Mouse (Mus musculus) kidney, embryonic 15.5 days (tissue): ENCODE results near the gene Lcn8. TPM values are rescaled to one million over a fixed set of nuclear protein-coding genes. Genes with fewer than 3 reads are reported as not detected.

Experiments
- ATAC-seq: fragments of 200-750 bp; cut with Nextera tagmentation; replicated peaks from 2 replicates; pipeline ENCODE4 v1.8.0; 2017; ENCODE audit warnings: moderate TSS enrichment; ENCODE audit not compliant: low FRiP score
- H3K27ac ChIP-seq: fragments of 300-500 bp; sonication (generic); 2 replicates; pipeline ENCODE4 v1.5.1; 2015; ENCODE audit warnings: mild to moderate bottlenecking, inconsistent platforms
- H3K27me3 ChIP-seq: fragments of 300-500 bp; sonication (generic); 2 replicates; pipeline ENCODE4 v1.6.1; 2015; ENCODE audit warnings: inconsistent platforms
- H3K36me3 ChIP-seq: fragments of 300-500 bp; sonication (generic); 2 replicates; pipeline ENCODE4 v1.6.1; 2015; ENCODE audit warnings: inconsistent platforms
- H3K4me1 ChIP-seq: fragments of 300-500 bp; sonication (generic); 2 replicates; pipeline ENCODE4 v1.6.1; 2015; ENCODE audit warnings: inconsistent platforms
- H3K4me2 ChIP-seq: fragments of 300-500 bp; sonication (generic); 2 replicates; pipeline ENCODE4 v1.6.1; 2015; ENCODE audit warnings: moderate library complexity, mild to moderate bottlenecking, inconsistent platforms
- H3K4me3 ChIP-seq: fragments of 300-500 bp; sonication (generic); replicated peaks from 2 replicates; pipeline ENCODE4 v1.5.1; 2015; ENCODE audit warnings: mild to moderate bottlenecking, inconsistent platforms
- H3K9ac ChIP-seq: fragments of 300-500 bp; sonication (generic); 2 replicates; pipeline ENCODE4 v1.6.1; 2015; ENCODE audit warnings: mild to moderate bottlenecking, inconsistent platforms
- H3K9me3 ChIP-seq: fragments of 300-500 bp; sonication (generic); replicated peaks from 2 replicates; pipeline ENCODE4 v1.6.1; 2016; ENCODE audit warnings: inconsistent platforms
- WGBS: fragments of 180-500 bp; shearing (Covaris S2); methylation state at CpG from one replicate; pipeline ENCODE4 v1.1.7; 2015; ENCODE audit warnings: mixed read lengths; 5-methylcytosine and 5-hydroxymethylcytosine counted together
- polyA plus RNA-seq: library from polyadenylated mRNA; unstranded; fragments of >200 nt; fragmentation: Nextera tagmentation; extraction: Ambion mirVana; gene quantifications from 2 replicates; pipeline ENCODE4 v1.2.1, GENCODE M21; 2015

Lcn8 gene
- polyA plus RNA-seq, 1 experiment from 2014 or later: not detected

DNA sequence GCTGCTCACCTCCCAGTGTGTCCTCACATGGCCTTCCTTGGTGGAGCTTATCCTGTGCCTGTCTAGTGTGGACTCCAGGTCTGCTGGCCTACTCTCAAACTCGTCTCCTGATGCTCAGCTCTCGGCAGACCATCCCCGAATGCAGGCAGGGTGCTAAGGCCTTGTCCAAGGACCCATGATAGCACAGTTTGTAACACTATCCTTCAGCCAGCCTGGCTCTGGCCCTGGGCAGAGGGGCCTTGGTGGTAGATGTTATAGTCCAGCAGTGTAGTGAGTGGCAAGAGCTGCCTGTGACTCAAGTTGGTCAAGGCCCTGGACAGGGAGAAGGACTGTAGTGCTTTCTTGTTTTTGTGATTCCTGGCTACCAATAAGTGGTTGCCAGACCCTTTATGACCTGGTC is 19.3 kb upstream of the Lcn8 start:
- ATAC-seq: no peak
- no peaks in the 10 kb centered on the region for H3K9me3 ChIP-seq
- H3K36me3 ChIP-seq: no peaks in the 10 kb centered on the region
- no peak overlapping the region for H3K9ac ChIP-seq
- no peak overlapping the region for H3K4me3 ChIP-seq
- H3K27ac ChIP-seq: no peak overlapping the region
- H3K4me1 ChIP-seq: no peaks in the 10 kb centered on the region
- no peak overlapping the region for H3K4me2 ChIP-seq
- 77% methylated on average over 3 of the region's 3 CpGs for WGBS
- H3K27me3 ChIP-seq: no peaks in the 10 kb centered on the region

- 53% methylated on average over 1 of the region's 1 CpGs for WGBS
- no peak overlapping the region for H3K4me3 ChIP-seq
These were observed 18.9 kb upstream of the Lcn8 start for GRCm38 (mm10) chr2:25634046-25634445.

DNA sequence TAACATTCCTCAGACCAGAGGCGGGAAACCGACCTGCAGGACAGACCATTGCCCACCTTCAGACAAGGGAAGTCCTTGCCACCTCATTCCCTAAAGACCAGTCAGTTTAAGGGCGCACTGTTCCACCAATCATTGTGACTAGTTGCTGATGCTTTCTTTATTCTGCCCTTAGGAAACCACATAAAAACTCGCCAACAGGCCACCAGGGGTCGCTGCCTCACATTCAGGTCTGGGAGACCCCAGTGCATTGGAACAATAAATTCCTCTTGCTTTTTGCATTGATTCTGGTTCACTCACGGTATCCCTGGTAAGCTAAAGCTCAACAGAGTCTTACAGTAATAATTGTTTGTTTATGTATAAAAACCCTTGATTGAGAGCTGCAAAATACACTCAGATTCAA is 13.0 kb upstream of the Lcn8 start:
- ATAC-seq: no peak
- no peaks in the 10 kb centered on the region for H3K4me1 ChIP-seq
- H3K4me3 ChIP-seq: no peak overlapping the region
- H3K9me3 ChIP-seq: no peaks in the 10 kb centered on the region
- no peak overlapping the region for H3K9ac ChIP-seq
- no peak overlapping the region for H3K27ac ChIP-seq
- no peaks in the 10 kb centered on the region for H3K27me3 ChIP-seq
- H3K36me3 ChIP-seq: no peaks in the 10 kb centered on the region
- H3K4me2 ChIP-seq: no peak overlapping the region
- WGBS: 18% methylated on average over 6 of the region's 6 CpGs

More at GRCm38 (mm10) chr2:25634046-25634445, 18.9 kb upstream of the Lcn8 start:
- no peaks in the 10 kb centered on the region for H3K27me3 ChIP-seq
- H3K4me2 ChIP-seq: no peak overlapping the region
- no peaks in the 10 kb centered on the region for H3K36me3 ChIP-seq
- no peak overlapping the region for H3K9ac ChIP-seq
- H3K4me1 ChIP-seq: no peaks in the 10 kb centered on the region
- H3K27ac ChIP-seq: no peak overlapping the region
- ATAC-seq: no peak
- H3K9me3 ChIP-seq: no peaks in the 10 kb centered on the region

DNA sequence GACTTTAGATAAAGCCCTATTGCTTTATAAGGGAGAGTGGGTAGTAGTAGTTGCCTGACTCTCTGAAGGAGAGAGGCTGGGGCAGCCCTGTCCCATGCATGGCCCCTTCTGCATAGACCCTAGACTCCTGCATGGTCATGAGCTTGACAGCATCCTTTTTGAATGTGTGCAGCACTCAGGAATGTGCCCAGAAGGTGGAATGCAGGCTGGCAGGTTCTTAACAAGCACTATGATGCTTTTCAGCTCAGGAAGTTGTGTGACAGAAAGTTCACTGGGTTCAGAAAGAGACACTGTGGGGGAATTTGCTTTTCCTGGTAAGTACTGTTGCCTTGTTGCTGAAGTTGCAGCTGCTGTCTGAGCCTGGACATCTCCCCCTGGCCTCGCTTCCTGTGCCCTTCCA is 1.6 kb downstream of the Lcn8 start:
- WGBS: 46% methylated on average over 1 of the region's 1 CpGs
- Histone ChIP-seq H3K36me3 (no peaks in the 10 kb centered on the region), H3K9me3 (no peaks in the 10 kb centered on the region), H3K4me3 (no peak overlapping the region), H3K27me3 (no peaks in the 10 kb centered on the region), H3K4me2 (no peak overlapping the region), H3K4me1 (0 out of 2 replicates have a peak, but pooled peaks cover 4% of the 10 kb centered on the region), H3K9ac (no peak overlapping the region), H3K27ac (no peak overlapping the region)
- no peak for ATAC-seq

GRCm38 (mm10) chr2:25656691-25657090 is 3.8 kb downstream of the Lcn8 start:
- Histone ChIP-seq H3K9me3 (no peaks in the 10 kb centered on the region), H3K9ac (no peak overlapping the region), H3K4me1 (0 out of 2 replicates have a peak, but pooled peaks cover 4% of the 10 kb centered on the region), H3K4me2 (no peak overlapping the region), H3K27ac (no peak overlapping the region), H3K27me3 (no peaks in the 10 kb centered on the region), H3K36me3 (no peaks in the 10 kb centered on the region), H3K4me3 (no peak overlapping the region)
- ATAC-seq: no peak
- 83% methylated on average over 4 of the region's 4 CpGs for WGBS

GRCm38 (mm10) chr2:25657246-25657645 is 4.3 kb downstream of the Lcn8 start:
- ATAC-seq: no peak

GRCm38 (mm10) chr2:25657652-25658051 is 4.7 kb downstream of the Lcn8 start, which contains the start of gene Lcn5:
Lcn5 (plus strand) TSS chr2:25657952.
- H3K36me3 ChIP-seq: no peaks in the 10 kb centered on the region
- H3K9ac ChIP-seq: no peak within 1 kb of the TSS
- no peak within 1 kb of the TSS for H3K27ac ChIP-seq
- H3K4me3 ChIP-seq: no peak within 1 kb of the TSS
- no peak within 1 kb of the TSS for H3K4me2 ChIP-seq
- no peaks in the 10 kb centered on the region for H3K9me3 ChIP-seq
- no peaks in the 10 kb centered on the region for H3K27me3 ChIP-seq
- no peak for ATAC-seq
- 0 out of 2 replicates have a peak, but pooled peaks cover 4% of the 10 kb centered on the region for H3K4me1 ChIP-seq

More at GRCm38 (mm10) chr2:25657246-25657645, 4.3 kb downstream of the Lcn8 start:
- Histone ChIP-seq H3K27me3 (no peaks in the 10 kb centered on the region), H3K4me3 (no peak overlapping the region), H3K9me3 (no peaks in the 10 kb centered on the region), H3K4me1 (0 out of 2 replicates have a peak, but pooled peaks cover 4% of the 10 kb centered on the region), H3K27ac (no peak overlapping the region), H3K9ac (no peak overlapping the region), H3K4me2 (no peak overlapping the region), H3K36me3 (no peaks in the 10 kb centered on the region)
- WGBS: 79% methylated on average over 4 of the region's 4 CpGs

DNA sequence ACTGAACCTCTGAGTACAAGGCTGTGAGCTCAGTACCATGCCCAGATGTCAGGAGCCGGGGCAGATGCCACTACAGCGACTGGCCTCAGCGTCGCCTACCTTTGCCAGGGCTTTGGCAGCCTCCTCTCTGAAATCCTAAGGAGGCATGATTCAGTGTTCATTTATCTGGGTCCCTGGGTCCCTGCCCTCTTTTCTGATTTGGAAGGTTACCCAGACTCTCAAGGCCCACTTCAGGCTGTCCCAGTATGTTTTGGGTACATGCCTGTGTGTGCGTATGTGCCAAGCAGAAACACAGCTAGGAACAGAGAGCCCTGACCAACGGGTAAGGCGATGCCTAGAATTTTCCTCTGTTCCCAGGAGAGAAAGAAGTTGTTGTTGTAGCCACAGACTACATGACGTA is 7.4 kb downstream of the Lcn8 start:
- Histone ChIP-seq H3K4me1 (no peaks in the 10 kb centered on the region), H3K9ac (no peak overlapping the region), H3K4me3 (no peak overlapping the region), H3K27me3 (no peaks in the 10 kb centered on the region), H3K4me2 (no peak overlapping the region), H3K9me3 (no peaks in the 10 kb centered on the region), H3K27ac (no peak overlapping the region), H3K36me3 (no peaks in the 10 kb centered on the region)
- 74% methylated on average over 8 of the region's 8 CpGs for WGBS
- no peak for ATAC-seq

GRCm38 (mm10) chr2:25661245-25661970 is 8.5 kb downstream of the Lcn8 start:
- H3K9me3 ChIP-seq: no peaks in the 10 kb centered on the region
- H3K27me3 ChIP-seq: no peaks in the 10 kb centered on the region
- no peaks in the 10 kb centered on the region for H3K36me3 ChIP-seq
- WGBS: 85% methylated on average over 6 of the region's 6 CpGs
- no peaks in the 10 kb centered on the region for H3K4me1 ChIP-seq
- H3K27ac ChIP-seq: no peak overlapping the region
- no peak overlapping the region for H3K4me3 ChIP-seq
- no peak for ATAC-seq
- H3K4me2 ChIP-seq: no peak overlapping the region
- H3K9ac ChIP-seq: no peak overlapping the region

DNA sequence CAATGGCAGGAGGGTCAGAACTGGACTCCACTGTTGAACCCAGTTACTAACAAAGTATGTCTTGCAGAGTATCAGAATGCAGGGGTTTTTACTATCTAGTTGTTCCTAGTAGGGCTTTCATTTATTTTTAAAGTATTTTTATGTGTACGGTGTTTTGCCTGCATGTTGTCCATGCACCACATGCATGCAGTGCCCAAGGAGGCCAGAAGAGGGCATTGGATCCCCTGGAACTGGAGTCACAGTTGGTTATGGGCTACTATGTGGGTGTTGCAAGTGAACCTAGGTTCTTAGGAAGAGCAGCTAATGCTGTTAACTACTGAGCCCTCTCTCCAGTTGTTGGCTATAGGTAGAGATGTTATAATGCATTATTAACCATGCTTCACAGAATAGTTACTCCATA is 10.6 kb downstream of the Lcn8 start:
- no peak for ATAC-seq
- no peaks in the 10 kb centered on the region for H3K4me1 ChIP-seq
- no peaks in the 10 kb centered on the region for H3K36me3 ChIP-seq
- no peaks in the 10 kb centered on the region for H3K27me3 ChIP-seq
- H3K9me3 ChIP-seq: no peaks in the 10 kb centered on the region
- no peak overlapping the region for H3K4me2 ChIP-seq
- H3K27ac ChIP-seq: no peak overlapping the region
- WGBS: 44% methylated on average over 1 of the region's 1 CpGs
- H3K9ac ChIP-seq: no peak overlapping the region
- no peak overlapping the region for H3K4me3 ChIP-seq

DNA sequence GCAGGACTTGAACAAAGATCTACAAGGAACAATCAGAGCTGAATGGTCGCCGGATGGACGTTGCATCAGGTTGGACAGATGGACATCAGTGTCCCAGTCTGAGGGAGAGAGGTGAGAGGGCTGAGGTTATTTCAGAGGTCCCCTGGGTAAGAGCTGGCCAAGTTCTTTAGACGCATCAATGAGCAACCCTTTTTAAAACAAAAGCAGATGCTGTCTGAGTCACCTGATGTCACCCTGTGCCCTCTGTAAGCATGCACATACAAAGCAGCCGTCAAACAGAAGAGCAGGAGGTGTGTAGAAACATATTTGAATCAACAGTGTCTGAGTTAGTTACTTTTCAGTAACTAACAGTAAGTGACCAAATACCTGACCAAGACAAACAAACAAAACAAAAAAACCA is 11.2 kb downstream of the Lcn8 start:
- H3K4me3 ChIP-seq: no peak overlapping the region
- no peaks in the 10 kb centered on the region for H3K4me1 ChIP-seq
- H3K36me3 ChIP-seq: no peaks in the 10 kb centered on the region
- no peak overlapping the region for H3K27ac ChIP-seq
- H3K27me3 ChIP-seq: no peaks in the 10 kb centered on the region
- WGBS: 81% methylated on average over 5 of the region's 5 CpGs
- no peak overlapping the region for H3K9ac ChIP-seq
- ATAC-seq: no peak
- no peaks in the 10 kb centered on the region for H3K9me3 ChIP-seq
- no peak overlapping the region for H3K4me2 ChIP-seq

DNA sequence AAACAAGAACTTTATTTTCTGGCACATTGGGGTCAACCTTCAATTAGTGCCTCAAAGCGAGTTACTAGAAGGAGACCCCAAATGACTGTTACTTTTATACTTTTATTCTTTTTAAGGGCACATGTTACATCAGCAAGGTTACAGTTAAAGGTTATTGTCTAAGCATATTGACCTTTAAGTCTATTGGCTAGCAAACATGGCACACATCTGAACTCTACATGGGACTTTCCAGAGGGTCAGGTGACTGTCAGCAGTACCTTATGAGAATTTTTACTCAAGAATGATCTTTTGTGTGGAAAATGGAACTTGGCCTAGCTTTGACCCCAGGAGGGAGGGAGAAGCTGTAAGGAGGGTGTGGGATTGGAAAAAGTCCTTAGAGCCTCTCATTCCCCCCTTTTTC is 13.6 kb downstream of the Lcn8 start:
- Histone ChIP-seq H3K4me1 (no peaks in the 10 kb centered on the region), H3K9ac (no peak overlapping the region), H3K9me3 (no peaks in the 10 kb centered on the region), H3K4me2 (no peak overlapping the region), H3K27ac (no peak overlapping the region), H3K27me3 (no peaks in the 10 kb centered on the region), H3K36me3 (no peaks in the 10 kb centered on the region), H3K4me3 (no peak overlapping the region)
- no peak for ATAC-seq
- 77% methylated on average over 1 of the region's 1 CpGs for WGBS

GRCm38 (mm10) chr2:25676486-25676885 is 23.6 kb downstream of the Lcn8 start, which contains the start of gene Lcn6:
Lcn6 (plus strand) TSS chr2:25676786.
- H3K9me3 ChIP-seq: no peaks in the 10 kb centered on the region
- no peak within 1 kb of the TSS for H3K27ac ChIP-seq
- H3K27me3 ChIP-seq: no peaks in the 10 kb centered on the region
- no peak within 1 kb of the TSS for H3K4me2 ChIP-seq
- 94% methylated on average over 3 of the region's 3 CpGs for WGBS
- H3K4me3 ChIP-seq: no peak within 1 kb of the TSS
- H3K9ac ChIP-seq: no peak within 1 kb of the TSS
- no peaks in the 10 kb centered on the region for H3K4me1 ChIP-seq
- ATAC-seq: no peak
- no peaks in the 10 kb centered on the region for H3K36me3 ChIP-seq
